Mouse (Mus musculus): ENCODE data around the gene Gm11555. TPM values are rescaled to one million over a fixed set of nuclear protein-coding genes. Genes with fewer than 3 reads are reported as not detected.

The Gm11555 gene
- not detected in 2 replicates for polyA plus RNA-seq (2015; fragmentation: Nextera tagmentation; extraction: Ambion mirVana)

GRCm38 (mm10) chr11:99650136-99650535 is at the start of gene Gm11555:
Gene Gm11555 (minus strand): TSS chr11:99650236.

GRCm38 (mm10) chr11:99690463-99690862 is 40.4 kb upstream of the Gm11555 start, which contains the start of gene Gm14190:
Gene Gm14190 (minus strand): TSS chr11:99690740.

GRCm38 (mm10) chr11:99665860-99666259 is 15.8 kb upstream of the Gm11555 start, which contains the start of gene Krtap4-6:
Gene Krtap4-6 (minus strand): TSS chr11:99665960.

GRCm38 (mm10) chr11:99658467-99659010 is 8.5 kb upstream of the Gm11555 start, which contains the start of gene Gm11563:
Gene Gm11563 (minus strand): TSS chr11:99658960.

GRCm38 (mm10) chr11:99643635-99644139 is 6.3 kb downstream of the Gm11555 start, which contains the start of gene Krtap4-7:
Gene Krtap4-7 (minus strand): TSS chr11:99644089.

GRCm38 (mm10) chr11:99634653-99635134 is 15.3 kb downstream of the Gm11555 start, which contains the start of gene Krtap4-2:
Gene Krtap4-2 (minus strand): TSS chr11:99635084.

GRCm38 (mm10) chr11:99628138-99628537 is 21.9 kb downstream of the Gm11555 start, which contains the start of gene Krtap4-1:
Gene Krtap4-1 (minus strand): TSS chr11:99628238.

GRCm38 (mm10) chr11:99620335-99620734 is 29.7 kb downstream of the Gm11555 start, which contains the start of gene Gm11562:
Gene Gm11562 (minus strand): TSS chr11:99620435.

GRCm38 (mm10) chr11:99614796-99615363 is 35.2 kb downstream of the Gm11555 start, which contains the start of gene Krtap2-4:
Gene Krtap2-4 (minus strand): TSS chr11:99614846.

GRCm38 (mm10) chr11:99610089-99610488 is 39.9 kb downstream of the Gm11555 start, which contains the start of gene Gm11937:
Gene Gm11937 (minus strand): TSS chr11:99610189.

GRCm38 (mm10) chr11:99603208-99603607 is 46.8 kb downstream of the Gm11555 start, which contains the start of gene Gm11938:
Gene Gm11938 (minus strand): TSS chr11:99603308.

Other genes starting within 250 kb of the Gm11555 start
- not detected in 2 replicates for gene Krt12, start 228.0 kb downstream of the Gm11555 start, polyA plus RNA-seq (2015; fragmentation: Nextera tagmentation; extraction: Ambion mirVana)
- 1.3 and 3.1 TPM in 2 replicates for gene Krt20, start 212.1 kb downstream of the Gm11555 start, polyA plus RNA-seq (2015; fragmentation: Nextera tagmentation; extraction: Ambion mirVana)
- 1.7 and 3.0 TPM in 2 replicates for gene Krt23, start 157.1 kb downstream of the Gm11555 start, polyA plus RNA-seq (2015; fragmentation: Nextera tagmentation; extraction: Ambion mirVana)
- gene Krt39, start 128.9 kb downstream of the Gm11555 start, polyA plus RNA-seq (2015; fragmentation: Nextera tagmentation; extraction: Ambion mirVana): not detected in 2 replicates
- gene Krt40, start 107.1 kb downstream of the Gm11555 start, polyA plus RNA-seq (2015; fragmentation: Nextera tagmentation; extraction: Ambion mirVana): not detected in 2 replicates
- not detected in 2 replicates for gene Krtap3-3, start 99.4 kb downstream of the Gm11555 start, polyA plus RNA-seq (2015; fragmentation: Nextera tagmentation; extraction: Ambion mirVana)
- not detected in 2 replicates for gene Krtap3-2, start 93.4 kb downstream of the Gm11555 start, polyA plus RNA-seq (2015; fragmentation: Nextera tagmentation; extraction: Ambion mirVana)
- gene Gm11939, start 90.8 kb downstream of the Gm11555 start, polyA plus RNA-seq (2015; fragmentation: Nextera tagmentation; extraction: Ambion mirVana): not detected in 2 replicates
- gene Krtap3-1, start 83.6 kb downstream of the Gm11555 start, polyA plus RNA-seq (2015; fragmentation: Nextera tagmentation; extraction: Ambion mirVana): not detected in 2 replicates
- not detected in 2 replicates for gene Krtap1-5, start 69.2 kb downstream of the Gm11555 start, polyA plus RNA-seq (2015; fragmentation: Nextera tagmentation; extraction: Ambion mirVana)
- gene Krtap1-4, start 66.6 kb downstream of the Gm11555 start, polyA plus RNA-seq (2015; fragmentation: Nextera tagmentation; extraction: Ambion mirVana): not detected in 2 replicates
- not detected in 2 replicates for gene Krtap1-3, start 58.9 kb downstream of the Gm11555 start, polyA plus RNA-seq (2015; fragmentation: Nextera tagmentation; extraction: Ambion mirVana)
- gene Krtap9-3, start 52.1 kb downstream of the Gm11555 start, polyA plus RNA-seq (2015; fragmentation: Nextera tagmentation; extraction: Ambion mirVana): not detected in 2 replicates
- gene Gm11938, start 46.9 kb downstream of the Gm11555 start, polyA plus RNA-seq (2015; fragmentation: Nextera tagmentation; extraction: Ambion mirVana): not detected in 2 replicates
- gene Gm11937, start 40.0 kb downstream of the Gm11555 start, polyA plus RNA-seq (2015; fragmentation: Nextera tagmentation; extraction: Ambion mirVana): not detected in 2 replicates
- gene Krtap2-4, start 35.4 kb downstream of the Gm11555 start, polyA plus RNA-seq (2015; fragmentation: Nextera tagmentation; extraction: Ambion mirVana): not detected in 2 replicates
- not detected in 2 replicates for gene Gm11562, start 29.8 kb downstream of the Gm11555 start, polyA plus RNA-seq (2015; fragmentation: Nextera tagmentation; extraction: Ambion mirVana)
- not detected in 2 replicates for gene Krtap4-1, start 22.0 kb downstream of the Gm11555 start, polyA plus RNA-seq (2015; fragmentation: Nextera tagmentation; extraction: Ambion mirVana)
- gene Krtap4-2, start 15.2 kb downstream of the Gm11555 start, polyA plus RNA-seq (2015; fragmentation: Nextera tagmentation; extraction: Ambion mirVana): not detected in 2 replicates
- gene Krtap4-7, start 6.1 kb downstream of the Gm11555 start, polyA plus RNA-seq (2015; fragmentation: Nextera tagmentation; extraction: Ambion mirVana): not detected in 2 replicates
- not detected in 2 replicates for gene Gm11563, start 8.7 kb upstream of the Gm11555 start, polyA plus RNA-seq (2015; fragmentation: Nextera tagmentation; extraction: Ambion mirVana)
- gene Krtap4-6, start 15.7 kb upstream of the Gm11555 start, polyA plus RNA-seq (2015; fragmentation: Nextera tagmentation; extraction: Ambion mirVana): not detected in 2 replicates
- gene Gm14190, start 40.5 kb upstream of the Gm11555 start, polyA plus RNA-seq (2015; fragmentation: Nextera tagmentation; extraction: Ambion mirVana): not detected in 2 replicates
- gene Gm14180, start 84.1 kb upstream of the Gm11555 start, polyA plus RNA-seq (2015; fragmentation: Nextera tagmentation; extraction: Ambion mirVana): not detected in 2 replicates
- not detected in 2 replicates for gene Gm11595, start 122.7 kb upstream of the Gm11555 start, polyA plus RNA-seq (2015; fragmentation: Nextera tagmentation; extraction: Ambion mirVana)
- not detected in 2 replicates for gene Krtap4-8, start 130.5 kb upstream of the Gm11555 start, polyA plus RNA-seq (2015; fragmentation: Nextera tagmentation; extraction: Ambion mirVana)
- gene Krtap4-9, start 135.0 kb upstream of the Gm11555 start, polyA plus RNA-seq (2015; fragmentation: Nextera tagmentation; extraction: Ambion mirVana): not detected in 2 replicates
- gene Gm11596, start 143.2 kb upstream of the Gm11555 start, polyA plus RNA-seq (2015; fragmentation: Nextera tagmentation; extraction: Ambion mirVana): not detected in 2 replicates
- not detected in 2 replicates for gene Gm11569, start 148.7 kb upstream of the Gm11555 start, polyA plus RNA-seq (2015; fragmentation: Nextera tagmentation; extraction: Ambion mirVana)
- gene Gm11554, start 154.2 kb upstream of the Gm11555 start, polyA plus RNA-seq (2015; fragmentation: Nextera tagmentation; extraction: Ambion mirVana): not detected in 2 replicates
- gene Krtap4-13, start 159.7 kb upstream of the Gm11555 start, polyA plus RNA-seq (2015; fragmentation: Nextera tagmentation; extraction: Ambion mirVana): not detected in 2 replicates
- gene Gm11564, start 165.4 kb upstream of the Gm11555 start, polyA plus RNA-seq (2015; fragmentation: Nextera tagmentation; extraction: Ambion mirVana): not detected in 2 replicates
- gene 2300003K06Rik, start 187.8 kb upstream of the Gm11555 start, polyA plus RNA-seq (2015; fragmentation: Nextera tagmentation; extraction: Ambion mirVana): not detected in 2 replicates
- gene Krtap4-16, start 201.4 kb upstream of the Gm11555 start, polyA plus RNA-seq (2015; fragmentation: Nextera tagmentation; extraction: Ambion mirVana): not detected in 2 replicates
- gene Gm11568, start 207.7 kb upstream of the Gm11555 start, polyA plus RNA-seq (2015; fragmentation: Nextera tagmentation; extraction: Ambion mirVana): not detected in 2 replicates
- gene Gm11559, start 214.2 kb upstream of the Gm11555 start, polyA plus RNA-seq (2015; fragmentation: Nextera tagmentation; extraction: Ambion mirVana): not detected in 2 replicates
- gene Krtap9-1, start 223.2 kb upstream of the Gm11555 start, polyA plus RNA-seq (2015; fragmentation: Nextera tagmentation; extraction: Ambion mirVana): not detected in 2 replicates
- not detected in 2 replicates for gene Gm11567, start 229.0 kb upstream of the Gm11555 start, polyA plus RNA-seq (2015; fragmentation: Nextera tagmentation; extraction: Ambion mirVana)

Measured in adrenal gland, postnatal 0 days (tissue).